In genomic region chr2:103483986-103484520, GRCm38 (mm10) we compare ENCODE assay signal across 8 mouse cellular contexts. TPM values are rescaled to one million over a fixed set of nuclear protein-coding genes. Genes with fewer than 3 reads are reported as not detected.
DNase-seq lines count a peak whose midpoint lies in the region; ATAC-seq and TF ChIP-seq lines count a peak whose summit lies in the region.

No protein-coding gene starts in this region.

- H3K4me1 ChIP-seq in embryonic facial prominence, embryonic 12.5 days: peaks cover 16% of the 10 kb centered on the region
- peaks cover 7% of the 10 kb centered on the region; the same call in 1 of the 2 replicates for H3K4me1 ChIP-seq in intestine, embryonic 14.5 days (replicated peaks; ENCODE audit: control insufficient read depth, insufficient read depth, low read length)
- H3K4me1 ChIP-seq in midbrain, postnatal 0 days (ENCODE audit: insufficient read depth, low read length): peaks cover 7% of the 10 kb centered on the region; the same call in 1 of the 2 replicates

- peak overlapping the region; percentile 91; the same call in 1 of the 2 replicates for H3K27ac ChIP-seq in left cerebral cortex, adult 2 months
- H3K27ac ChIP-seq in embryonic facial prominence, embryonic 12.5 days: peak overlapping the region; percentile 96; the same call in 1 of the 2 replicates
- peak overlapping the region; percentile 95 for H3K27ac ChIP-seq in intestine, embryonic 14.5 days (ENCODE audit: low read depth)
- H3K27ac ChIP-seq in midbrain, postnatal 0 days (ENCODE audit: low read depth, low read length): peak overlapping the region; percentile 91; the same call in 1 of the 2 replicates

- no peaks in the 10 kb centered on the region for H3K27me3 ChIP-seq in embryonic facial prominence, embryonic 12.5 days
- H3K27me3 ChIP-seq in intestine, embryonic 14.5 days (replicated peaks; ENCODE audit: control insufficient read depth, insufficient read depth, low read length): no peaks in the 10 kb centered on the region
- no peaks in the 10 kb centered on the region for H3K27me3 ChIP-seq in midbrain, postnatal 0 days (ENCODE audit: insufficient read depth, low read length)

- H3K36me3 ChIP-seq in embryonic facial prominence, embryonic 12.5 days: no peaks in the 10 kb centered on the region
- H3K36me3 ChIP-seq in intestine, embryonic 14.5 days (ENCODE audit: control insufficient read depth, insufficient read depth, low read length): no peaks in the 10 kb centered on the region
- H3K36me3 ChIP-seq in midbrain, postnatal 0 days (ENCODE audit: insufficient read depth, low read length): no peaks in the 10 kb centered on the region

- intact Hi-C loops in left cerebral cortex, adult 2 months (cut with DNase I): no loop called here
- intact Hi-C loops in left cerebral cortex, postnatal 10 days (cut with DNase I): no loop called here

- ATAC-seq in embryonic facial prominence, embryonic 12.5 days (ENCODE audit: insufficient number of reproducible peaks, insufficient read depth, low FRiP score, low TSS enrichment): no peak
- ATAC-seq in intestine, embryonic 14.5 days (replicated peaks; ENCODE audit: low FRiP score, low TSS enrichment, low read depth): no peak
- ATAC-seq in midbrain, postnatal 0 days (ENCODE audit: low FRiP score): 0 out of 2 replicates have a peak, but pooled peaks have one; percentile 2

- H3K4me3 ChIP-seq in left cerebral cortex, adult 2 months: peak overlapping the region; percentile 60
- peak overlapping the region; percentile 64 for H3K4me3 ChIP-seq in embryonic facial prominence, embryonic 12.5 days
- peak overlapping the region; percentile 90 for H3K4me3 ChIP-seq in intestine, embryonic 14.5 days (ENCODE audit: low read depth, low read length)
- peak overlapping the region; percentile 68 for H3K4me3 ChIP-seq in midbrain, postnatal 0 days (ENCODE audit: low read depth, low read length)

- DNase-seq in left cerebral cortex, adult 2 months (ENCODE audit: extremely low spot score in 1 of 2, low spot score in 2 of 2): no peak
- no peak for DNase-seq in left cerebral cortex, postnatal 10 days (ENCODE audit: extremely low spot score in 1 of 2, low spot score in 2 of 2)
- DNase-seq in intestine, embryonic 14.5 days (ENCODE audit: low spot score): no peak
- no peak for DNase-seq in midbrain, postnatal 0 days (ENCODE audit: low spot score)
- no peak for DNase-seq in frontal cortex, postnatal 36 days (ENCODE audit: low spot score in 2 of 2)
- DNase-seq in urinary bladder, postnatal 25 days (ENCODE audit: low spot score): no peak
- DNase-seq in gastrocnemius, postnatal 25 days: no peak

- no peak for TF ChIP-seq CTCF in left cerebral cortex, adult 2 months (IDR thresholded peaks at IDR 0.05)
- TF ChIP-seq CTCF in midbrain, postnatal 0 days (IDR thresholded peaks at IDR 0.05): no peak

- peak overlapping the region; percentile 77 for H3K9ac ChIP-seq in embryonic facial prominence, embryonic 12.5 days
- H3K9ac ChIP-seq in intestine, embryonic 14.5 days (ENCODE audit: low read length): peak overlapping the region; percentile 76
- H3K9ac ChIP-seq in midbrain, postnatal 0 days (replicated peaks; ENCODE audit: low read length, poor library complexity, severe bottlenecking): peak overlapping the region; percentile 90

- H3K4me2 ChIP-seq in embryonic facial prominence, embryonic 12.5 days (replicated peaks): peak overlapping the region; percentile 69
- peak overlapping the region; percentile 86 for H3K4me2 ChIP-seq in intestine, embryonic 14.5 days (ENCODE audit: low read length)
- peak overlapping the region; percentile 67 for H3K4me2 ChIP-seq in midbrain, postnatal 0 days (ENCODE audit: low read depth, low read length, poor library complexity, severe bottlenecking)

- H3K9me3 ChIP-seq in embryonic facial prominence, embryonic 12.5 days: no peaks in the 10 kb centered on the region
- H3K9me3 ChIP-seq in intestine, embryonic 14.5 days (ENCODE audit: control insufficient read depth, low read length): no peaks in the 10 kb centered on the region
- H3K9me3 ChIP-seq in midbrain, postnatal 0 days (ENCODE audit: low read length): no peaks in the 10 kb centered on the region

- 39% methylated on average over 5 of the region's 5 CpGs for WGBS in embryonic facial prominence, embryonic 12.5 days
- 16% methylated on average over 5 of the region's 5 CpGs for WGBS in intestine, embryonic 14.5 days
- WGBS in midbrain, postnatal 0 days: 23% methylated on average over 5 of the region's 5 CpGs

RNA-seq across cellular contexts. Expression of gene Cat, which starts 0.9 kb away (rescaled TPM):
- total RNA-seq in left cerebral cortex, adult 2 months (2021): 10 to 100 TPM; 42.5 to 46.9 TPM
- 10 to 100 TPM; 59.6 to 66.2 TPM for total RNA-seq in left cerebral cortex, postnatal 10 days (2021)
- polyA plus RNA-seq in embryonic facial prominence, embryonic 12.5 days (2016; fragmentation: Nextera tagmentation; extraction: Ambion mirVana): 82.4 and 85.3 TPM in 2 replicates
- polyA plus RNA-seq in intestine, embryonic 14.5 days (2014; fragmentation: Nextera tagmentation; extraction: Ambion mirVana): 112 and 117 TPM in 2 replicates
- total RNA-seq in midbrain, postnatal 0 days (2014; rRNA removed): 111 and 118 TPM in 2 replicates
- 70.2 and 74.2 TPM in 2 replicates for polyA plus RNA-seq in midbrain, postnatal 0 days (2015; fragmentation: Nextera tagmentation; extraction: Ambion mirVana)
- total RNA-seq in gastrocnemius, postnatal 25 days (2021): 100 to 1,000 TPM in 1 of 2 experiments, 10 to 100 TPM in 1; 72.8 to 119 TPM
